Mouse (Mus musculus) duodenum, adult 2 months (tissue): ENCODE results near the gene Gm13762. TPM values are rescaled to one million over a fixed set of nuclear protein-coding genes. Genes with fewer than 3 reads are reported as not detected.

Experiments
- polyA plus RNA-seq: library from polyadenylated mRNA; depleted of rRNA; stranded (reverse); fragments of >200 nt; gene quantifications from 2 replicates; pipeline ENCODE4 v1.2.3, GENCODE M21; 2012; ENCODE audit warnings: low replicate concordance; rRNA removed

Gm13762 gene
- polyA plus RNA-seq, result not detected in 2 replicates

DNA sequence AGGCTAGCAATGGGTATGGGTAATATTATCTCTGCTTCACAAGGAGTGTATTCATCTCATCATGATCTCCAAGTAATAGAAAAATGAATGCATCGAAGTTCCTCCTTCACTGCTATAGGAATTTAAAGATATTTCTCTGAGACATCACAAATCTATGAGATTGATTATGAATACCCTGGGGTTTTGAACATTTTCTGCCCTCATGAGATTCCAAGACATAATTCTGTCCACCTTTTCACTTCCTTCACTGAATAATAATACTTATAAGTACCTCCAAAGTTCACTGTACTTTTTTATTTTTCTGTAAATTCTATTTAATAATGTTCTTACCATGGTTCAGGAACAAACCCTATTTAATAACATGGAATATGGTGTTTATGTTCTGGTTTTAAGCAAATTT, at the start of gene Gm13762:
Gene Gm13762 (minus strand): TSS at position 101 of the 400 bp plus-strand sequence.

DNA sequence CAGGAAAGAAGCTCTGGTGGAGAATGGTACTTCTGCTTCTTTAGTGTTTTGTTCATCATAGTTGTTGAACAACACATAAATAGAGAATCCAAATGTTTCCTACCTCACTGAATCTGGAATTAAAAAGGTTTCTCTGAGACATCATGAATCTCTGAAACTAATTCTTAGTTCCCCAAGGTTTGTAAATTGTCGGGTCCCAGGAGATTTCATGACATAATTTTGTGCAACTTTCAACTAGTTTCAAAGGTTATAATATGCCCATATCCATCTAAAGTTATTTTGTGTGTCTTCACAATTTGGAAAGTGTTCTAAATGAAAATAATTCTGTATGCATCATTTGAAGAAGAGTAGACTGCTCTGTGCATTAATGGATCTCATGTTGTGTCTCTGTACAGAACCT, 38.2 kb upstream of the Gm13762 start, which contains the start of gene Olfr1216:
Gene Olfr1216 (minus strand): TSS at position 101 of the 400 bp plus-strand sequence.

DNA sequence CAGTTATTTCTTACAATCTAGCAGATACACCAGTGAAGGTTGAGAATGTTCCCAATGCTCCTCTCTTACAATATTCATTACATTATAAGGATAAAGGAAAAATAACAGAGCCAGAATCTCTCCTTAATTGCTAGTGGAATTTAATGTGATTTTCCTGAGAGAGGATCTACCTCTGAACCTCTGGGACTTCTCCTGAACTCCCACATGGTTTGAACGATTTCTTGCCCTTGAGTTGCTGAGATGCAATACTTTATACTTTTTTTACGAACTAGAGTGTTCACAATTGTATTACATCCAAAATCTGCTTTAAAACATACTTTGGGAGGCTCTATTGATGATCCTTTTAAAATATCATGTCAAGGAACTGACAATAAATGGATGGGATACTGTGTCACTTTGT, 26.8 kb upstream of the Gm13762 start, which contains the start of gene Olfr1215:
Gene Olfr1215 (minus strand): TSS at position 101 of the 400 bp plus-strand sequence.

DNA sequence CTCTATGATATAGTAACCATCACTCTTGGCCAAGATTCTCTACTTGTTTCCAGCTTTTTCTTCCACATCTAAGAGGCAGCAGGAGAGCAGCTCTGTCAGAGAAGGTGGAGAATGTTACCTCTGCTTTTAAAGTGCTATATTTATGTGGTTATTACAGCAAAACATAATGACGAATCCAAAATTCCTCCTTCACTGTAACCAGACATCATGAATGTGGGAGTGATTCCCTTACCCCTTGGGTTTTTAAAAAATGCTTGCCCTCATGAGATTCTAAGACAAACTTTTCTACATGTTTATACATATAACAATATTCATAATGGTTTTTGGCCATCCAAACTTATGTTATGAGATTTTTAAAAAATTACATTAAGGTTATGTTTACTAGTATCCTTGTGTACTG, 12.5 kb upstream of the Gm13762 start, which contains the start of gene Olfr1214:
Gene Olfr1214 (minus strand): TSS at position 101 of the 400 bp plus-strand sequence.

DNA sequence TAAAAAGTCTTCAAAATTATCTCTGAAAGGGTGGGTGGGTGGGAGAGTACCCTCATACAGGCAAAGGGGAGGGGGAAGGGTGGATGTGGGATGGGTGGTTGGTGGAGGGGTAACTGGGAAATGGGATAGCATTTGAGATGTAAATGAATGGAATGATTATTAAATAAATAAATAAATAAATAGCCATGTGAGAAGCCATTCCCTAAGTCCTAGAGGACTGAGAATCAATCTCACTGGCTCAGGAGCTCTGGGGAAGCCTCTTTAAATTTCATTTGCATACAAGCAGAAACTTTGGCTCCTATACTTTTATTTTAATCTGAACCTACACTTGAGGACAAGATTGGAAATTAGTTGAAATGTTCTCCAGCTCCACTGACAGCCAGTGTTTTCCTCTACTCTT, 26.4 kb downstream of the Gm13762 start, which contains the start of gene Olfr1212:
Gene Olfr1212 (plus strand): TSS at position 301 of the 400 bp plus-strand sequence.

DNA sequence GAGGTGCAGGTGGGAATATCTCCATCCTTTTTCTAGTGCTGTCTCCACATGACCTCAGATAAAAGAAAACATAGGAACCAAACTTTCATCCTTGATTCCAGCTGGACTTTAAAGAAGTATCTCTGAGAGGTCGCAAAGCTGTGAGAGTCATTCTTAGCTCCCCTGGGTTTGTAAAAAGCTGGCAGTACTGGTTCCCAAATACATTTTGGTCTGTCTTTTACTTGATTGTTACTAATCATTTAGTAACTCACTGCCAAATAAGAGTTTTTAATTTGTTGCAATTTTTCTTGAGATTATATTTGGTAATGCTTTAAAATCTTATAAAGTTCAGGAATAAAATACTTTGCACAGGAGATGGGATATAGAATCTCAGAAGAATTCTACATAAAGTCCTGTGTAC, 42.1 kb downstream of the Gm13762 start, which contains the start of gene Olfr1211:
Gene Olfr1211 (minus strand): TSS at position 101 of the 400 bp plus-strand sequence.

Other genes with a start within 250 kb of the Gm13762 start
- gene Olfr1197, start 247.9 kb downstream of the Gm13762 start, polyA plus RNA-seq, result not detected in 2 replicates
- not detected in 2 replicates for gene Olfr1198, start 228.9 kb downstream of the Gm13762 start, polyA plus RNA-seq
- gene Olfr1199, start 219.8 kb downstream of the Gm13762 start, polyA plus RNA-seq, result not detected in 2 replicates
- not detected in 2 replicates for gene Olfr1200, start 209.8 kb downstream of the Gm13762 start, polyA plus RNA-seq
- gene Olfr1201, start 187.2 kb downstream of the Gm13762 start, polyA plus RNA-seq, result not detected in 2 replicates
- not detected in 2 replicates for gene Olfr1202, start 165.8 kb downstream of the Gm13762 start, polyA plus RNA-seq
- not detected in 2 replicates for gene Olfr1205, start 150.5 kb downstream of the Gm13762 start, polyA plus RNA-seq
- not detected in 2 replicates for gene Olfr1204, start 131.0 kb downstream of the Gm13762 start, polyA plus RNA-seq
- gene Olfr1206, start 117.0 kb downstream of the Gm13762 start, polyA plus RNA-seq, result not detected in 2 replicates
- gene Olfr1208, start 78.0 kb downstream of the Gm13762 start, polyA plus RNA-seq, result not detected in 2 replicates
- gene Olfr1209, start 65.1 kb downstream of the Gm13762 start, polyA plus RNA-seq, result not detected in 2 replicates
- gene Olfr1211, start 42.2 kb downstream of the Gm13762 start, polyA plus RNA-seq, result not detected in 2 replicates
- gene Olfr1212, start 26.3 kb downstream of the Gm13762 start, polyA plus RNA-seq, result not detected in 2 replicates
- gene Olfr1214, start 12.4 kb upstream of the Gm13762 start, polyA plus RNA-seq, result not detected in 2 replicates
- gene Olfr1215, start 26.7 kb upstream of the Gm13762 start, polyA plus RNA-seq, result not detected in 2 replicates
- gene Olfr1216, start 38.1 kb upstream of the Gm13762 start, polyA plus RNA-seq, result not detected in 2 replicates
- gene Olfr1217, start 51.8 kb upstream of the Gm13762 start, polyA plus RNA-seq, result not detected in 2 replicates
- gene Olfr1218, start 80.9 kb upstream of the Gm13762 start, polyA plus RNA-seq, result not detected in 2 replicates
- not detected in 2 replicates for gene Olfr1219, start 103.2 kb upstream of the Gm13762 start, polyA plus RNA-seq
- not detected in 2 replicates for gene Olfr1220, start 126.6 kb upstream of the Gm13762 start, polyA plus RNA-seq
- gene Olfr1221, start 137.0 kb upstream of the Gm13762 start, polyA plus RNA-seq, result not detected in 2 replicates
- not detected in 2 replicates for gene Olfr1222, start 152.8 kb upstream of the Gm13762 start, polyA plus RNA-seq
- not detected in 2 replicates for gene Olfr1223, start 171.3 kb upstream of the Gm13762 start, polyA plus RNA-seq
- not detected in 2 replicates for gene Olfr1224-ps1, start 183.8 kb upstream of the Gm13762 start, polyA plus RNA-seq
- gene Olfr1225, start 194.4 kb upstream of the Gm13762 start, polyA plus RNA-seq, result not detected in 2 replicates
- not detected in 2 replicates for gene Olfr1226, start 219.8 kb upstream of the Gm13762 start, polyA plus RNA-seq